9 mouse cellular contexts compared by ENCODE assay signal in the genomic region with DNA sequence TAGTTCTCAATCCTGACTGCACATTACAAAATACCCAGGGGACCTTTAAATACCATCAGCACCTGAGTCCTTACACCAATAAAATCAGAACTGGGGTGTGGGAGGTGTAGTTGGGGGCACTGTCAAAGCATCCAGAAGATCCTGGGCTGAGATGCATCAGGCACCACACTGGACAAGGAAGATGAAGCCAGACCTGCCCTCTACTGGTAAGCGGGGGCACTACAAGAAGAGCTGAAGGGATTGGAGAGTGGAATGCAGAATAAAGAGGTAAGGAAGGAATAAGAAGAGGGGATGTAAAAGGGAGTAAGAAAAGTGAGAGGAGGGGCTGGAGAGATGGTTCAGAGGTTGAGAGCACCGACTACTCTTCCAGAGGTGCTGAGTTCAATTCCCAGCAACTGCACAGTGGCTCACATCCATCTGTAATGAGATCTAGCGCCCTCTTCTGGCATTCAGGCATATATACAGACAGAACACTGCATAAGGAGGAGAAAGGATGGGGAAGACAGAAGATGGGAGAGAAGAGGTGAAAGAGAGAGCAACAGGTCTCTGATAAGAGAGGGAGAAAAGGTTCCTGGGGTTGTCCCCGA.
DNase-seq lines count a peak whose midpoint lies in the region; ATAC-seq and TF ChIP-seq lines count a peak whose summit lies in the region.
"Had no signal": no experiment of that assay in that cellular context is flagged by ENCODE, and none has a peak within 500 bp of the region (broad histone marks: within the 10 kb centered on the region; RNA-seq: fewer than 3 reads in every experiment).

No protein-coding gene starts in this region.

- TF ChIP-seq CTCF in heart, adult 2 months (IDR thresholded peaks at IDR 0.05) = peak; percentile 83

- intact Hi-C loops in heart, adult 2 months (cut with DNase I) = no loop called here

- H3K4me3 ChIP-seq in heart, adult 2 months = no peak overlapping the region
- no peak overlapping the region for H3K4me3 ChIP-seq in heart, embryonic 12.5 days
- H3K4me3 ChIP-seq in forebrain, embryonic 11.5 days (ENCODE audit: low read depth, low read length) = no peak overlapping the region
- no peak overlapping the region for H3K4me3 ChIP-seq in midbrain, embryonic 11.5 days (ENCODE audit: low read depth, low read length)
- H3K4me3 ChIP-seq: limb, embryonic 13.5 days had no signal

- H3K9ac ChIP-seq in heart, adult 2 months (ENCODE audit: low read depth, low read length) = no peak overlapping the region
- no peak overlapping the region for H3K9ac ChIP-seq in heart, embryonic 12.5 days
- no peak overlapping the region for H3K9ac ChIP-seq in forebrain, embryonic 11.5 days (ENCODE audit: low read length)
- H3K9ac ChIP-seq in midbrain, embryonic 11.5 days (ENCODE audit: low read length) = no peak overlapping the region
- H3K9ac ChIP-seq: limb, embryonic 13.5 days had no signal

- no peak for TF ChIP-seq POLR2A in heart, adult 2 months (IDR thresholded peaks at IDR 0.05; ENCODE audit: insufficient read depth, low read depth, low read length)

- ATAC-seq in heart, embryonic 12.5 days (ENCODE audit: insufficient number of reproducible peaks, low FRiP score) = no peak
- no peak; the same call in 1 of the 2 replicates for ATAC-seq in forebrain, embryonic 11.5 days (replicated peaks; ENCODE audit: low FRiP score)
- peak; percentile 67; the same call in 1 of the 2 replicates for ATAC-seq in midbrain, embryonic 11.5 days (ENCODE audit: low FRiP score)

- peak in 1 of 2 experiments; percentile 57 for DNase-seq in heart, adult 2 months
- peak; percentile 76 for DNase-seq in A20 (ENCODE audit: low read depth, low spot score)
- DNase-seq in adrenal gland, postnatal 36 days = peak; percentile 61 to 69
- peak; percentile 80 for DNase-seq in forebrain, embryonic 11.5 days (ENCODE audit: low spot score)
- DNase-seq in large intestine, adult 2 months (ENCODE audit: low read depth, low spot score) = peak; percentile 8
- DNase-seq in midbrain, embryonic 11.5 days (ENCODE audit: low spot score, missing footprints) = peak; percentile 95
- peak; percentile 12 to 35 for DNase-seq in spleen, postnatal 14 days (ENCODE audit: low spot score in 2 of 2)

- H3K4me2 ChIP-seq in heart, embryonic 12.5 days = no peak overlapping the region
- no peak overlapping the region for H3K4me2 ChIP-seq in forebrain, embryonic 11.5 days (ENCODE audit: low read depth, low read length, severe bottlenecking)
- H3K4me2 ChIP-seq in midbrain, embryonic 11.5 days = no peak overlapping the region
- H3K4me2 ChIP-seq: limb, embryonic 13.5 days had no signal

- no peaks in the 10 kb centered on the region for H3K4me1 ChIP-seq in heart, adult 2 months (ENCODE audit: control insufficient read depth, insufficient read depth, low read length)
- no peaks in the 10 kb centered on the region for H3K4me1 ChIP-seq in heart, embryonic 12.5 days (replicated peaks)
- no peaks in the 10 kb centered on the region for H3K4me1 ChIP-seq in forebrain, embryonic 11.5 days (replicated peaks; ENCODE audit: control insufficient read depth, insufficient read depth, low read length)
- H3K4me1 ChIP-seq in midbrain, embryonic 11.5 days (ENCODE audit: control insufficient read depth, insufficient read depth, low read length) = no peaks in the 10 kb centered on the region

- H3K27ac ChIP-seq in heart, adult 2 months = no peak overlapping the region
- H3K27ac ChIP-seq in heart, embryonic 12.5 days (ENCODE audit: poor library complexity, severe bottlenecking) = no peak overlapping the region
- no peak overlapping the region for H3K27ac ChIP-seq in forebrain, embryonic 11.5 days (ENCODE audit: low read depth, low read length)
- H3K27ac ChIP-seq in midbrain, embryonic 11.5 days (ENCODE audit: low read depth, low read length) = no peak overlapping the region
- H3K27ac ChIP-seq: limb, embryonic 13.5 days had no signal

- 32% methylated on average over 4 of the region's 4 CpGs for WGBS in heart, adult 2 months
- WGBS in heart, embryonic 12.5 days = 26% methylated on average over 4 of the region's 4 CpGs
- WGBS in forebrain, embryonic 11.5 days = 30% methylated on average over 4 of the region's 4 CpGs
- WGBS in large intestine, adult 2 months = 29% methylated on average over 4 of the region's 4 CpGs
- WGBS in midbrain, embryonic 11.5 days = 43% methylated on average over 4 of the region's 4 CpGs

- no peaks in the 10 kb centered on the region for H3K79me2 ChIP-seq in heart, adult 2 months (replicated peaks; ENCODE audit: control insufficient read depth, insufficient read depth, low read length)

- TF ChIP-seq EP300 in heart, adult 2 months (IDR thresholded peaks at IDR 0.05; ENCODE audit: insufficient read depth, low read depth, low read length) = no peak

- no peaks in the 10 kb centered on the region for H3K9me3 ChIP-seq in heart, embryonic 12.5 days (replicated peaks)
- H3K9me3 ChIP-seq in forebrain, embryonic 11.5 days (ENCODE audit: control insufficient read depth, low read length) = no peaks in the 10 kb centered on the region
- no peaks in the 10 kb centered on the region for H3K9me3 ChIP-seq in midbrain, embryonic 11.5 days (ENCODE audit: control insufficient read depth, low read length)
- H3K9me3 ChIP-seq: limb, embryonic 13.5 days had no signal

- H3K27me3 ChIP-seq in heart, adult 2 months (ENCODE audit: control insufficient read depth, insufficient read depth, low read length) = no peaks in the 10 kb centered on the region
- H3K27me3 ChIP-seq in heart, embryonic 12.5 days (replicated peaks) = peaks cover 17% of the 10 kb centered on the region
- H3K27me3 ChIP-seq in forebrain, embryonic 11.5 days (ENCODE audit: control insufficient read depth, insufficient read depth, low read length) = no peaks in the 10 kb centered on the region
- H3K27me3 ChIP-seq in midbrain, embryonic 11.5 days (ENCODE audit: control insufficient read depth, insufficient read depth, low read length) = no peaks in the 10 kb centered on the region
- H3K27me3 ChIP-seq: limb, embryonic 13.5 days had no signal

- H3K36me3 ChIP-seq in heart, adult 2 months (ENCODE audit: control insufficient read depth, insufficient read depth, low read length) = no peaks in the 10 kb centered on the region
- H3K36me3 ChIP-seq in heart, embryonic 12.5 days = no peaks in the 10 kb centered on the region
- H3K36me3 ChIP-seq in forebrain, embryonic 11.5 days (ENCODE audit: control insufficient read depth, insufficient read depth, low read length) = no peaks in the 10 kb centered on the region
- H3K36me3 ChIP-seq in midbrain, embryonic 11.5 days (ENCODE audit: control insufficient read depth, insufficient read depth, low read length) = no peaks in the 10 kb centered on the region; the same call in 1 of the 2 replicates
- H3K36me3 ChIP-seq: limb, embryonic 13.5 days had no signal
